Mouse (Mus musculus): Measurements from ENCODE around the gene Prmt7.

DNA sequence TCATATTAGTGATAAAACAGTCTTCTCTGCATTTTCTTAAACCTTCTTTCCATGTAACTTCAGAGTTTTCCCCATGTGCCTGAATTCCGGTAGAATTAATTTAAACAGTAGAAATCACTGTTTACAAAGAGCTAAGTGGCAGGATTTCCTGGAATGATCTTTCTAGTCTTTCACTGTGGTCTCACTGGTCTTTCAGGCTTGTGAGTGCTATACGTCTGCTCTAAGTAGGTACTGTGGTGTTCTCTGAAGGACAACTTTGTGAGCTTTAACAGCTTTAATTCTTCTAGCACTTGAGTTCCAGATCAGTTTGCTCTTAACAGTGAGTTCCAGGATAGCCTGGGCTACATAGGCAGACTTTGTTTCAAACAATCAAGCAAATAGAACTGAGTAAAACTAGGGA, 32.3 kb upstream of the Prmt7 start:
- TF ChIP-seq CTCF (conservative IDR thresholded peaks at IDR 0.05; ENCODE audit: insufficient read depth, insufficient read length, low read depth, low read length) (no peak), POLR2A (IDR thresholded peaks at IDR 0.05; ENCODE audit: low read depth, low read length) (no peak)
